Mouse (Mus musculus): ENCODE results near the gene Ube2a. TPM values are rescaled to one million over a fixed set of nuclear protein-coding genes. Genes with fewer than 3 reads are reported as not detected.

Ube2a gene
- 72.3 TPM for polyA plus RNA-seq (2015; fragmentation: Illumina TruSeq; extraction: RNeasy Lipid Tissue Mini Kit (QIAGEN cat#74804); ENCODE audit: insufficient read depth, low replicate concordance)

DNA sequence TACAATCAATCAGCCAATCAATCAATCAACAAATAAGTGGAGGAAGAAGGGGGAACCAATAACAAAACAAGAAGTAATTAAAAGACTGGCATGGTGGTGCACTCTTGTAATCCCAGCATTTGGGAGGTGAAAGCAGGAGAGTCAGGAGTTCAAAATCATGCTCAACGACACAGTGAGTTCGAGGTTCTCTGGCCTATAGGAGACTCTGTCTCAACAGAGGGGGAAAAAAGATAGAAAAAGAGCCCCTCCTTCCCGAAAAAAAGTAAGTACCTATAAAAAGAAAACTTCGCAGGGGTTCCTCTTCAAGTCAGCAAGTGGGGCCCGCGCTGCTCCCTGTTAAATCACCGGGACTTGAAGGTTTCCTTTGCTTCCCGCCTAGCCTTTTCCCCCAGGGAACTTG, at the start of gene Ube2a, which contains the start of gene C330007P06Rik:
Gene Ube2a, plus strand, starts transcription at position 136 of the 400 bp plus-strand sequence.
Gene C330007P06Rik, minus strand, starts transcription at position 347 of the 400 bp plus-strand sequence.

DNA sequence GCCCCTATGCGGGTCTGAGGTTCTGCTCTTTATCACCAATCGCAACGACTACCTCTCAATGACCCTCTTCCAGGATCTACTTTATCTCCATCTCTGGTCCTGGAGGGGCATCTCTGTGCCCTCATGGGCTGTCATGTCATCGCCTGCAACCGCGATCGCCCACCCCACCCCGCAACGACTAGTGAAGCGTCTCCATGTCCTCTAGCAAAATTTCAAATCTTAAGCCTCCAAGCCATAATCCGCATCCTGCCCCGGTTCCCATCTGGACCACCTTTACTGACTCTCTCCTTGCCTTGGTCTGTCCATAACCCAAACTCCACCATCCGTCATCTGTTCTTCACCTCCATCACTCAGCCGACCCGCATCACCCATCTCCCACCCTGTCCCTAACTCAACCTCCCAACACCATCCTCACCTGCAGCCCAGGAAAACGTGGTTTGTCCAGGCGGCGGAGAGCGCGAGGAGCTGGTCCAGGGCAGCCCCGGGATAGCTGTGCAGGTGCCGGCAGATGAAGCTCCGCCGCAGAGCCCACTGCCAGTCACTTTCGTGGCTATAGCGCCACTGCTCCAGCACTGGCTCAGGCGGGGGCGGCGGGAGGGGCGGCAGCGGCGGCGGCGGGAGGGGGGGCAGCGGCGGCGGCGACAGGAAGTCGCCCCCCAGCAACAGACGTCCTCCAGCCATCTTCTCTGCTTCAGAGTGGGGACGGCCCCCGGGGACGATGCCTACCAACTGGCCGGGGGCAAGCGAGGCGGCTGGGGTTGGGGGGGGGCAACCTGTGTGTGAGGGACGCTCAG, 28.8 kb downstream of the Ube2a start, which contains the start of gene Nkrf:
Gene Nkrf, minus strand, starts transcription at position 579 of the 794 bp plus-strand sequence.

Other genes with a start within 250 kb of the Ube2a start
- 5.3 TPM for gene Akap17b, start 228.5 kb upstream of the Ube2a start, polyA plus RNA-seq (2015; fragmentation: Illumina TruSeq; extraction: RNeasy Lipid Tissue Mini Kit (QIAGEN cat#74804); ENCODE audit: insufficient read depth, low replicate concordance)
- 1.2 TPM for gene Slc25a43, start 130.2 kb upstream of the Ube2a start, polyA plus RNA-seq (2015; fragmentation: Illumina TruSeq; extraction: RNeasy Lipid Tissue Mini Kit (QIAGEN cat#74804); ENCODE audit: insufficient read depth, low replicate concordance)
- 374 TPM for gene Slc25a5, start 78.2 kb upstream of the Ube2a start, polyA plus RNA-seq (2015; fragmentation: Illumina TruSeq; extraction: RNeasy Lipid Tissue Mini Kit (QIAGEN cat#74804); ENCODE audit: insufficient read depth, low replicate concordance)
- 53.7 TPM for gene C330007P06Rik, start 211 bp downstream of the Ube2a start, polyA plus RNA-seq (2015; fragmentation: Illumina TruSeq; extraction: RNeasy Lipid Tissue Mini Kit (QIAGEN cat#74804); ENCODE audit: insufficient read depth, low replicate concordance)
- gene Nkrf, start 29.0 kb downstream of the Ube2a start, polyA plus RNA-seq (2015; fragmentation: Illumina TruSeq; extraction: RNeasy Lipid Tissue Mini Kit (QIAGEN cat#74804); ENCODE audit: insufficient read depth, low replicate concordance), result 14.0 TPM
- 115 TPM for gene Sept6, start 117.9 kb downstream of the Ube2a start, polyA plus RNA-seq (2015; fragmentation: Illumina TruSeq; extraction: RNeasy Lipid Tissue Mini Kit (QIAGEN cat#74804); ENCODE audit: insufficient read depth, low replicate concordance)
- not detected for gene Sowahd, start 174.9 kb downstream of the Ube2a start, polyA plus RNA-seq (2015; fragmentation: Illumina TruSeq; extraction: RNeasy Lipid Tissue Mini Kit (QIAGEN cat#74804); ENCODE audit: insufficient read depth, low replicate concordance)
- 2,551 TPM for gene Rpl39, start 211.5 kb downstream of the Ube2a start, polyA plus RNA-seq (2015; fragmentation: Illumina TruSeq; extraction: RNeasy Lipid Tissue Mini Kit (QIAGEN cat#74804); ENCODE audit: insufficient read depth, low replicate concordance)
- 70.0 TPM for gene Upf3b, start 236.4 kb downstream of the Ube2a start, polyA plus RNA-seq (2015; fragmentation: Illumina TruSeq; extraction: RNeasy Lipid Tissue Mini Kit (QIAGEN cat#74804); ENCODE audit: insufficient read depth, low replicate concordance)

Data from spleen, adult 10 weeks (tissue).